Mouse (Mus musculus): Measurements from ENCODE around the gene Sirt3. TPM values are rescaled to one million over a fixed set of nuclear protein-coding genes. Genes with fewer than 3 reads are reported as not detected.

Sirt3 gene
- 10 to 100 TPM; 64.6 to 71.8 TPM for total RNA-seq (2021)

DNA sequence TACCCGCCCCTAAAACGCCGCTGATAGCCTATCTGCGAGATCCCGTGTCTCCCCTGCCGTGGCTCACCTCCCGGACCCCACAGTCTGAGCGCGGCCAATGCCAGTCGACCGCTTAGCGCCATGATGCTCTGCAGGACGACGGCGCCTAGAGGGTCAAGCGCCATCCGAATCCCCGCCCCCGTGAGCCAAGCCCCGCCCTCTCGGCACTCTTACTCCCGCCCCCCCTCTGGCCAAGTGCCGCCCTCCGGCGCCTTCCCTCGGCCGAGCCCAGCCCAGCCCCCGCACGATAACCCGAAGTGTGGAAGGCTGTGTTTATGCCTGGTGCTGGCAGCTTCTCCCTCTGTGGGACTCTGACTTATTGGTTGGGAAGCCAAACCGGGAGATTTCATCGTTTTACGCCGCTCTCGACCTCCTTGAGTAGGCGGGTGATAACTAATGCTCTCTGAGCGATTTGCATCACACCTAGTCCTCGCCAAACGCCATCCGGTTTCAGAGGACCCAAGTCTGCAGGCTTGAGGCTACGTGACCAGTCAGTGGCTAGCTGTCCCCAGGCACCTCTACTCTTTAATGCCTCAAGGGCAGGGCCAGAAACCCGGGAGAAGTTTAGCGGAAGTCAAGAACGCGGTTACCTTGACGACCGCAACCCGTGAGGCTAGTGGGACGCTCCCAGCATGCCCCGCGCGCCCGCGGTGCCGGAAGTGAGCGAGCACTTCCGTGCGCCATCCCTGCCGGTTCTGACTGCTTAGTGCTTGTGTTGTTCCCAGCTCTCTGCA lies at the start of gene Sirt3, which contains the start of gene Psmd13:
Gene Sirt3 (minus strand): TSS at position 614 of the 773 bp plus-strand sequence.
Gene Psmd13 (plus strand): TSS at position 273 of the 773 bp plus-strand sequence.
- peak; percentile 93 for DNase-seq

DNA sequence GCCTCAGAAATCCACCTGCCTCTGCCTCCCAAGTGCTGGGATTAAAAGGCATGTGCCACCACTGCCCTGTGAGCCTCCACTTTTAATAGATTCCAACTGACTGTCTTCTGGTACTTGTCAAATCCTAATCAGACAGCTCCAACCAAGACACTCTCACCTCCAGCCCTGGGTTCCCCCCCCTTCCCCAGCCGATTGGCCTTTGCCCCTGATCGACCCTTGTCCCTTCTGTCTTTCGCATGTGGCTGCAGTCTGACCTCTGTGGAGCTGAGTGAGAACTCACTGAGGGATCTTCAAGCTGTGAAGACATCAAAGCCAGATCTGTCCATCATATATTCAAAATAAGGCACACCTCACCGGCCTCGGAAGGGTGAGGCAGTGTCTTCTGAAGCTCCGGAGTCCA lies 45.1 kb upstream of the Sirt3 start:
- no peak for DNase-seq

DNA sequence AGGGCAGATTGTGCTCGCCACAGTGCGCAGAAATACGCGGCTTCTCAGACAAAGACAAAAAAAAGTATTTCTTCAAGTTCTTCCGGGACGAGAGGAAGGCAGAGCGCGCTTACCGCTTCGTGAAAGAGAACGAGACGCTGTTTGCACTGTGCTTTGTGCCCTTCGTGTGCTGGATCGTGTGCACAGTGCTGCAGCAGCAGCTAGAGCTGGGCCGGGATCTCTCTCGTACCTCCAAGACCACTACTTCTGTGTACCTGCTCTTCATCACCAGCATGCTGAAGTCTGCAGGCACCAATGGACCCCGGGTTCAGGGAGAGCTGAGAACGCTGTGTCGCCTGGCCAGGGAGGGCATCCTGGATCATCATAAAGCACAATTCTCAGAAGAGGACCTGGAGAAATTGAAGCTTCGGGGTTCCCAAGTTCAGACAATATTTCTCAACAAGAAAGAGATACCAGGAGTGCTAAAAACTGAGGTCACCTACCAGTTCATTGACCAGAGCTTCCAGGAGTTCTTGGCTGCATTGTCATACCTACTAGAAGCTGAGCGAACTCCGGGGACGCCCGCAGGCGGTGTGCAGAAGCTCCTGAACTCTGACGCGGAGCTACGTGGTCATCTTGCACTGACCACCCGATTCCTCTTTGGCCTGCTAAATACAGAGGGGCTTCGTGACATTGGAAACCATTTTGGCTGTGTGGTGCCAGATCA lies 41.1 kb upstream of the Sirt3 start:
- no peak for DNase-seq

DNA sequence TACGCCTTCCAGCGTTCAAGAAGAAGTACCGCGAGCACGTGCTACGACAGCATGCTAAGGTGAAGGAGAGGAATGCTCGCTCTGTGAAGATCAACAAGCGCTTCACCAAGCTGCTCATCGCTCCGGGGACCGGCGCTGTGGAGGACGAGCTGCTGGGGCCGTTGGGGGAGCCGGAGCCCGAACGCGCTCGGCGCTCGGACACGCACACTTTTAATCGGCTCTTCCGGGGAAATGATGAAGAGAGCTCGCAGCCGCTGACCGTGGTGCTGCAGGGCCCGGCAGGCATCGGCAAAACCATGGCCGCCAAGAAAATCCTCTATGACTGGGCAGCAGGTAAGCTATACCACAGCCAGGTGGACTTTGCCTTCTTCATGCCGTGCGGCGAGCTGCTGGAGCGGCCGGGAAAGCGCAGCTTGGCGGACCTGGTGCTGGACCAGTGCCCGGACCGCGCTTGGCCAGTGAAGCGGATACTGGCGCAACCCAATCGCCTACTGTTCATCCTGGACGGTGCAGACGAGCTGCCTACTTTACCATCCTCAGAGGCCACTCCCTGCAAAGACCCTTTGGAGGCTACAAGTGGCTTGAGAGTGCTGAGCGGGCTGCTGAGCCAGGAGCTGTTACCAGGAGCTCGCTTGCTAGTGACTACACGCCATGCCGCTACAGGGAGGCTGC lies 40.4 kb upstream of the Sirt3 start:
- DNase-seq = peak; percentile 29 to 35

DNA sequence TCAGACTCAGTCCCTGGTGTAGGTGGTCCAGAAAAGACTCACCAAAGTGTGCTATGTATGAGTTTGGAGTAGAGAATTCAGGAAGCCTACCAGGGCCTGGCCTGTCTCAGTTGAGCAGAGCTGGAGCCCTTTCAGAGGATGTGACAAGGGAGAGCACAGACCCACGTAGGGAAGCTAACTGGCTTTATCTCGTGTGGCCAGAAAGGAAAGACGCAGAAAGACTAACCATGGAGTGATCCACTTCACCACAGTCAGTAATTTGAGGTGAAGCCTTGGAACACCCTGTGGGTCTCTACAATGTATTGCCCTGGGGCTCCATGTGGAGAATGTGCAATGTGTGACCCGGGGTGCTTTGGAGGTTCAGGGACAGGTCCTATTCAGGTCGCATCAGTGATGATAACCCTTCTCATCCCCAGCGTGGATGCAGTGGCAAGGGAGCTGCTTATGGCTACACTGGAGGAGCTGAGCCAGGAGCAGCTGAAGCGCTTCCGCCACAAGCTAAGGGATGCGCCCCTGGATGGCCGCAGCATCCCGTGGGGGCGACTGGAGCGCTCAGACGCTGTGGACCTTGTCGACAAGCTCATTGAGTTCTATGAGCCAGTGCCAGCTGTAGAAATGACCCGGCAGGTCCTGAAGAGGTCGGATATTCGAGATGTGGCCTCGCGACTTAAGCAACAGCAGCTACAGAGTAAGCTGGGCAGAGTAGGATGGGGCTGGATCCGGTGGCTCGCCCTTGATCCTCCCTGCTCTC lies 39.3 kb upstream of the Sirt3 start:
- no peak for DNase-seq

- no peak for DNase-seq
These were observed 38.4 kb upstream of the Sirt3 start, which contains the start of gene Nlrp6 for GRCm38 (mm10) chr7:140920418-140921029. Gene Nlrp6, plus strand, starts transcription at chr7:140920902.

- no peak for DNase-seq
These were observed 37.8 kb upstream of the Sirt3 start for GRCm38 (mm10) chr7:140919911-140920310.

- DNase-seq = no peak
These were observed 32.1 kb upstream of the Sirt3 start for GRCm38 (mm10) chr7:140914031-140914690.

- no peak for DNase-seq
These were observed 30.9 kb upstream of the Sirt3 start for GRCm38 (mm10) chr7:140912846-140913482.

DNA sequence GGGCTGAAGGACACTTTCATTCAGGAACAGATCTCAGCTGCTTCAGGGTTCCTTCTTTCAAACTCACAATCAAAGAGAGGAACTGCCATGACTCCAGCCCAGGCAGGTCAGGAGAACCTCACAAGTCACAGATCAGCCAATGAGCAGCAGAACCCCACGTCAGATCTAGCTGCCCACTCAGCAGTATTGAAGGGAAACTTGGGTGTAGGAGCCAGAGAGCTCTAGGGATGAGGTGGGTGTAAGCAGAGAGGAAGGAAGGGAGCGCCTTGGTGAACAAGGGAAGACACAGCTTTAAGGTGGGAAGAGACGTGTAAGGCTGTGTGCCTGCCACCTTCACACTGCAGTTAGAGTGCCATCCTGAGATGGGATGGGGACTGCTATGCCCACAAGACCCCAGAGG lies 30.2 kb upstream of the Sirt3 start:
- no peak for DNase-seq

DNA sequence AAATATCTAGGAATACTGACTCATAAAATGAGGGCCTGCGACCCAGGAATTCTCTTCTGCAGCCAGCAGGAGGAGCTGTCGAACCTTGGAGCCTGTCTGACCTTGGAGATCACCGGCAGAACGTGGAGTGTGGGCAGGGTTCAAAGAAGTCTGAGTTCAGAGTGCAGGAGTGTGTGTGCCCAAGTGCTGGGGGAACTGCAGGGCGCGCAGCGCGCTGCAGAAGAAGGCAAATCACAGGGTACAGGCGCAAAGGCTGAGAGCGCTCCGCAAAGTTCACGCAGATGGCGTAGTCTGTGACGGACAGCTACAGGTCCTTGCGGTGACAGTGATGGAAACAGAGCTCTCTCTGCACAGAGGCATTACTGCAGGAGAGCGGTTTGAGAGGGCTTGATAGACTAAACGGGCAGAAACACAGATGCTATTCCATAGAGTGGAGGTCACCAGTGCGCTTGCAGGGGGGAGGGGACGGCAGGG lies 26.6 kb upstream of the Sirt3 start:
- peak; percentile 57 to 71 for DNase-seq

- DNase-seq = no peak
These were observed 26.1 kb upstream of the Sirt3 start for GRCm38 (mm10) chr7:140908181-140908580.

- no peak for DNase-seq
These were observed 25.6 kb upstream of the Sirt3 start for GRCm38 (mm10) chr7:140907697-140908096.

DNA sequence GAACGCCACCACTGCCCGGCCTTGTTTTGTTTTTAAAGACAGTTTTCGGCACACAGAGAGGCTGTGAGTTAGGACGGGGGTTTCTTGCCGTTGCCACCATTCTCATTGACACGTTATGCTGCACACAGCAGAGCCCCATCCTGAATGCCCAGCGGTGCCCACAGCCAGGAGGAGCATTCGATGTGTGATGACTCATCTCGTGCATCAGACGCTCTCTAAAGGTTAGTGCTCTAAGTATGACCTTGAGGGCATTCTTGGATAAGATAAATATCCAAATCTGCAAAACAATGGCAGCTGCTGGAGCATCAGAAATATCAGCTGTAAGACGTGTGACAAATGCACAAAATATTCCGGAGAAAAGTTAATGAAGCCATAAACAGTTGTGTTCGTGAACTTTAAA lies 25.0 kb upstream of the Sirt3 start:
- no peak for DNase-seq

DNA sequence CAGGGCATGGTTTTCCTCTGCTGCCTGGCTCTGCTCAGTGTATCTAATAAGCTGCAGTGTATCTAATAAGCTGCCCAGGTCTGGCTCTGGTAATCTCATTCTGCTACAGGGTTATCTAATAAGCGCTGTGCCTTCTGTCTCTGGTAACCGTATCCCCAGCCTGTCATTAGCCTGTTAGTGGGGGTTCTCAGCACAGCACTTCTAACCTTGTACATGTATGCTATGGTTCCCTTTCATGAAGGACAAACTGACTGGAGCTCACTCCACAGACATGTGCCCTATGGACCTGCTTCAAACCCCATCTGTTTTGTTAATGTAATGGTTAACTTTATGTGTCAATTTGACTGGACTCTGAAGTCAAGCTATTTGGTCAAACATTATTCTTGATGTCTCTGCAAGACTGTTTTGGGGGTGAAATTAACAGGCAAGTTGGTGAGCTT lies 23.6 kb upstream of the Sirt3 start:
- no peak for DNase-seq

DNA sequence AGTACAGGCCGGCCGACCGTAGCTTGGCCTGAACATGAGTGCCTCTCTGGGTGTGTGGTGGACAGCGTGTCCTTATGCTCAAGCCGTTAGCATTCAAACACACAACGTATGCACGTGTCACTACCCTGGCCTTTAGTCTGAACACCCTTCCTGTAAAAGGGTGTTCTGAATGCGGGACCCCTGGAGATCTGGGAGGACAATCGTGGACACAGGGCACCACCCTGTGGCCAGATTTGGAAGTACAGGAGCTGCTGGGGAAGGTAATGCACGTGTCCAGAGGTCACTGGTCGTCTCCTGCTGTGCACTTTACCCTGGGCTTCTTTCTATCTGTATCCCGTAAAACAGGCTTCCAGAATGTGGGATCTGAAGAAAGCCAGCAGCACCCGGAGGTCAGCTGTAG lies 21.1 kb upstream of the Sirt3 start:
- DNase-seq = peak; percentile 70 to 72

DNA sequence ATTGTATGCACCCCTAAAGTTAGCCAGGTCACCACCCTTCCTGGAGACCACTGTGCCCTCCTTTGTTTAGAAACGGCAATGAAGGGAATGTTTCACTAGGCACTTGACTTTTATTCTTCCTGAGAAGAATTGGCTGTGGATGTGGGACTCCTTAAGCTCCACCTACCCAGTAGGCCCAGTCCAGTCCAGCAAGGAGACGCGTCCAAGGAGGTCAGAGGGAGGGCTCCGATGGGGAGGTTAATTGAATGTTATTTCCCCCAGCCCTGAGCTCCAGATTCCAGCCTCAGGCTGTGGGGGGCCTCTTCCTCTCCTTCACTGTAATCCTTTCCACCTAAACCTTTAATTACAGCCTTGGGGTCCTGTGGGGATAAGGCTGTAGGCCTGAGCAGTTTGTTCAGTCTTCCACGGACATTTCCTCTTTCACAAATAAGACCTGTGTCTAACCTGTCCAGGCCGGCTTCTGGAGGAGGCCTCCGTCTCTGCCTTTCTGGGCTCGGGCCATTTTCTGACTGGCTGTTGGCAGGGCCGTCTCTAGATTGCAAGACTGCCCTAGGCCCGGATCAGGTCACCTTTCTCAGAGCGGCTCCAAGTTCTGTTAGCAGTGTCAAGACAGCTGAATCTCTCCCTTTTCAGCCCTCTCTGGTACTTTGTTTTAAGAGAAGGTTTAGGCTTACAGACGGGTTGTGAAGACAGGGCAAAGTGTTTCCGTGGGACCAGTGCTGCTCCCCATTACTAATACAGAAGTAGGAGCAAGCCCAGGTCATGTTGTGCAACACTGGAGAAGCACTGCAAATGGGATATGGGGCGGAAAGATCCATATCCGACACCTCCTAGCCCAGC lies 20.1 kb upstream of the Sirt3 start:
- DNase-seq = no peak

DNA sequence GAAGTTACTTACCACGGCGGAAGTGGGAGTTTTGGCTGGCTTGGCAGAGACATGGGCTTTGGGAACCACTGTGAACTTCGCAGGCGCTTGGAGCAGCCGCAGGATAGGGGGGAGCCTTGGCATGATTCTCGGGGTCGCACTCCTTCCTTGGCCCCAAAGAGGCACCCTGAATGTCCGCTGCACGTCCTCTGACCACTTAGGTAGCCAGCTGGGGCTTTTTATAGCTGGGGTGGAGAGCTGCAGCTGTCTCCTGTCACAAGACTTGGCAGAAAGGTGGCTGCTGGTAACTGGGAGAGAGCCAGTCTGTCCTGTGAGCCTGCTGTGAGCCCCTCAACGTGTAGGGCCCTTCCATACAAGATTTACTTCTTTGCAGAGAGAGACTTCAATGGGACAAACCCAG lies 18.1 kb upstream of the Sirt3 start, which contains the start of gene Cox8b:
Gene Cox8b (minus strand): TSS at position 227 of the 400 bp plus-strand sequence.
- DNase-seq = no peak

DNA sequence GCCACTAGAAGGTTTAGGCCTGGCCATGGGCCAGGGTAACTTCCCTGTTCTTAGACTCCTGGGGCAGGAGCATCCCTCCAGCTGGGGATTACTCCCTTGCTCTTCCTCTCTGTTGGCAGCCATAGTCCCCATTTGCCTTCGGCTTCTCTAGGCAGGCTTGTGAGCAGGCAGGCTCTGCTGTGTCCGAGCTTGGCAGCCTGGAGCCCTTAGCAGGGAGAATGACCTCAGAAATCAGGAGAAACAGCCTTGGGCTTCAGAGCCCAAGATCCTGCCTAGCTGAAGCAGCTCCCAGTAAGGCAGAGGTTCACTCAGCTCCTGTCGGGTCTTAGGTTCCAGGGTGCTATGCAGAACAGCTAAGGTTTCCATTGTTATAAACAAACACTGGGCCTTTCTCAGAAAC lies 17.0 kb upstream of the Sirt3 start:
- DNase-seq = no peak

DNA sequence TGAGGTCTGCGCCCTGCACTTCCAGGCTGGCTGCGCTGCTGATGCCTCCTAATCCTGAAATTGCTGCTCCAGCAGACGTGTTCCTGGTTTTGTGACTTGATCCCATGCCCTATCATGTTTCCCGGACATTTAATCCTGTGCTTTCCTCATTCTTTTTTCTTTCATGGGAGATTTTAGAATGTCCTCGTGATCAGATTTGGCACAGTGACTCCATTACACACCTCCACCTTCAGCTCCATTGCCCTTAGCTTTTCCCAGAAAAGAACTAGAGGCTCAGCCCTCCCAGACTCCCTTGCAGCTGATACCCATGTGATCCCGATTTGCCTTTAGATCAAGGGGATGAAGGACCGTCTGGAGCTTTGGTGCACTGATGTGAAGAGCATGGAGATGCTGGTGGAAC lies 15.8 kb upstream of the Sirt3 start:
- DNase-seq = no peak
